Comparison of ENCODE assay signal across 7 mouse cellular contexts in genomic region chr12:103325156-103325857, GRCm38 (mm10). TPM values are rescaled to one million over a fixed set of nuclear protein-coding genes. Genes with fewer than 3 reads are reported as not detected.
A peak's percentile ranks its signal among the peaks of the same experiment; 100 is the strongest.
DNase-seq lines count a peak whose midpoint lies in the region; ATAC-seq and TF ChIP-seq lines count a peak whose summit lies in the region.

No protein-coding gene starts in this region.

- DNase-seq in adrenal gland, postnatal 36 days, result peak; percentile 90 to 93
- peak; percentile 74 for DNase-seq in heart, adult 8-10 months (ENCODE audit: low spot score)
- peak; percentile 88 to 93 for DNase-seq in kidney, adult 8-10 months
- peak; percentile 78 to 90 for DNase-seq in spleen, adult 2 months (ENCODE audit: low read depth in 1 of 2, low spot score in 2 of 2)

- 9% methylated on average over 60 of the region's 60 CpGs for WGBS in embryonic facial prominence, embryonic 13.5 days
- WGBS in limb, embryonic 12.5 days, result 8% methylated on average over 60 of the region's 60 CpGs
- WGBS in midbrain, embryonic 15.5 days, result 8% methylated on average over 60 of the region's 60 CpGs
- WGBS in spleen, adult 2 months, result 14% methylated on average over 60 of the region's 60 CpGs

- no peak for TF ChIP-seq POLR2A in spleen, adult 2 months (IDR thresholded peaks at IDR 0.05; ENCODE audit: low read depth, low read length)

- no peaks in the 10 kb centered on the region for H3K9me3 ChIP-seq in embryonic facial prominence, embryonic 13.5 days
- H3K9me3 ChIP-seq in limb, embryonic 12.5 days, result no peaks in the 10 kb centered on the region
- no peaks in the 10 kb centered on the region for H3K9me3 ChIP-seq in midbrain, embryonic 15.5 days

- H3K9ac ChIP-seq in embryonic facial prominence, embryonic 13.5 days, result peak overlapping the region; percentile 58; the same call in 1 of the 2 replicates
- 0 out of 2 replicates have a peak overlapping the region, but pooled peaks have one; percentile 44 for H3K9ac ChIP-seq in limb, embryonic 12.5 days (replicated peaks)
- peak overlapping the region; percentile 40; the same call in 1 of the 2 replicates for H3K9ac ChIP-seq in midbrain, embryonic 15.5 days

- peaks cover 28% of the 10 kb centered on the region for H3K27me3 ChIP-seq in embryonic facial prominence, embryonic 13.5 days
- peaks cover 30% of the 10 kb centered on the region for H3K27me3 ChIP-seq in limb, embryonic 12.5 days
- peaks cover 11% of the 10 kb centered on the region for H3K27me3 ChIP-seq in midbrain, embryonic 15.5 days (replicated peaks)
- H3K27me3 ChIP-seq in spleen, adult 2 months (ENCODE audit: control insufficient read depth, insufficient read depth, low read length), result no peaks in the 10 kb centered on the region

- peak overlapping the region; percentile 41 for H3K4me3 ChIP-seq in embryonic facial prominence, embryonic 13.5 days
- peak overlapping the region; percentile 40 for H3K4me3 ChIP-seq in limb, embryonic 12.5 days (replicated peaks)
- H3K4me3 ChIP-seq in midbrain, embryonic 15.5 days, result peak overlapping the region; percentile 41
- H3K4me3 ChIP-seq in spleen, adult 2 months (ENCODE audit: extremely low read depth, insufficient read depth, insufficient read length), result peak overlapping the region; percentile 37; the same call in 1 of the 2 replicates

- H3K4me1 ChIP-seq in embryonic facial prominence, embryonic 13.5 days, result peaks cover 5% of the 10 kb centered on the region
- H3K4me1 ChIP-seq in limb, embryonic 12.5 days (replicated peaks), result peaks cover 16% of the 10 kb centered on the region
- 0 out of 2 replicates have a peak, but pooled peaks cover 4% of the 10 kb centered on the region for H3K4me1 ChIP-seq in midbrain, embryonic 15.5 days
- H3K4me1 ChIP-seq in spleen, adult 2 months (ENCODE audit: control insufficient read depth, insufficient read depth, insufficient read length), result peaks cover 6% of the 10 kb centered on the region

- H3K36me3 ChIP-seq in embryonic facial prominence, embryonic 13.5 days, result no peaks in the 10 kb centered on the region
- no peaks in the 10 kb centered on the region for H3K36me3 ChIP-seq in limb, embryonic 12.5 days
- H3K36me3 ChIP-seq in midbrain, embryonic 15.5 days (replicated peaks), result no peaks in the 10 kb centered on the region
- no peaks in the 10 kb centered on the region for H3K36me3 ChIP-seq in spleen, adult 2 months (ENCODE audit: control insufficient read depth, insufficient read depth, low read length)

- TF ChIP-seq CTCF in spleen, adult 2 months (IDR thresholded peaks at IDR 0.05; ENCODE audit: extremely low read depth, insufficient read depth, insufficient read length, insufficient replicate concordance), result peak; percentile 98

- peak overlapping the region; percentile 70 for H3K4me2 ChIP-seq in embryonic facial prominence, embryonic 13.5 days
- H3K4me2 ChIP-seq in limb, embryonic 12.5 days, result peak overlapping the region; percentile 64
- H3K4me2 ChIP-seq in midbrain, embryonic 15.5 days, result peak overlapping the region; percentile 62

- no peak overlapping the region for H3K27ac ChIP-seq in embryonic facial prominence, embryonic 13.5 days
- H3K27ac ChIP-seq in limb, embryonic 12.5 days, result no peak overlapping the region
- no peak overlapping the region for H3K27ac ChIP-seq in midbrain, embryonic 15.5 days
- H3K27ac ChIP-seq in spleen, adult 2 months (ENCODE audit: insufficient read depth, low read length), result no peak overlapping the region

- peak; percentile 88 for ATAC-seq in embryonic facial prominence, embryonic 13.5 days (ENCODE audit: insufficient number of reproducible peaks, insufficient read depth, low FRiP score, low TSS enrichment, low read depth)
- peak; percentile 90 for ATAC-seq in limb, embryonic 12.5 days (ENCODE audit: insufficient number of reproducible peaks, insufficient read depth, low FRiP score, low TSS enrichment, low read depth)
- peak; percentile 97 for ATAC-seq in midbrain, embryonic 15.5 days (replicated peaks)

RNA-seq across cellular contexts. Expression of gene Fam181a, which starts 14.5 kb away (rescaled TPM):
- total RNA-seq in adrenal gland, postnatal 36 days (2021), result not detected
- 0.22 TPM in 1 of 2 replicates, not detected in the other for polyA plus RNA-seq in embryonic facial prominence, embryonic 13.5 days (2015; fragmentation: Nextera tagmentation; extraction: Ambion mirVana)
- total RNA-seq in heart, adult 8-10 months (2022), result not detected
- 0.23 TPM in 1 of 2 replicates, not detected in the other for polyA plus RNA-seq in limb, embryonic 12.5 days (2016; fragmentation: Nextera tagmentation; extraction: Ambion mirVana)
- 7.7 and 11.2 TPM in 2 replicates for polyA plus RNA-seq in midbrain, embryonic 15.5 days (2015; fragmentation: Nextera tagmentation; extraction: Ambion mirVana)
- not detected in 2 replicates for polyA plus RNA-seq in spleen, adult 2 months (2012; rRNA removed)

RNA-seq across cellular contexts. Expression of gene Asb2, which starts 30.5 kb away (rescaled TPM):
- total RNA-seq in adrenal gland, postnatal 36 days (2021), result 1 to 10 TPM; 1.1 to 1.3 TPM
- polyA plus RNA-seq in embryonic facial prominence, embryonic 13.5 days (2015; fragmentation: Nextera tagmentation; extraction: Ambion mirVana), result 0.87 and 1.7 TPM in 2 replicates
- 100 to 1,000 TPM; 485 to 583 (median 548) TPM for total RNA-seq in heart, adult 8-10 months (2022)
- 2.8 and 2.9 TPM in 2 replicates for polyA plus RNA-seq in limb, embryonic 12.5 days (2016; fragmentation: Nextera tagmentation; extraction: Ambion mirVana)
- 0.81 and 1.1 TPM in 2 replicates for polyA plus RNA-seq in midbrain, embryonic 15.5 days (2015; fragmentation: Nextera tagmentation; extraction: Ambion mirVana)
- polyA plus RNA-seq in spleen, adult 2 months (2012; rRNA removed), result 128 and 216 TPM in 2 replicates

Comparison
In these comparisons a context has a peak if more than half of its experiments do, and no peak if none do; other contexts are left out.
1. RNA of gene Asb2, which starts 30.5 kb away (polyA plus RNA-seq): 128 to 216 TPM in spleen, adult 2 months; 2.8 to 2.9 TPM in limb, embryonic 12.5 days, 0.87 to 1.7 TPM in embryonic facial prominence, embryonic 13.5 days and 0.81 to 1.1 TPM in midbrain, embryonic 15.5 days; every median in the first group is over 10 times any median in the second.
2. Peak in every context shown above with its lines, with median percentiles within 50 percentile points of each other: DNase-seq, ATAC-seq, H3K4me2 ChIP-seq, H3K4me3 ChIP-seq and H3K9ac ChIP-seq.